Mouse (Mus musculus): ENCODE data around the gene Pqlc3. TPM values are rescaled to one million over a fixed set of nuclear protein-coding genes. Genes with fewer than 3 reads are reported as not detected.

Gene Pqlc3
- polyA plus RNA-seq, 1 experiment from 2014 or later, result 3.4 TPM

DNA sequence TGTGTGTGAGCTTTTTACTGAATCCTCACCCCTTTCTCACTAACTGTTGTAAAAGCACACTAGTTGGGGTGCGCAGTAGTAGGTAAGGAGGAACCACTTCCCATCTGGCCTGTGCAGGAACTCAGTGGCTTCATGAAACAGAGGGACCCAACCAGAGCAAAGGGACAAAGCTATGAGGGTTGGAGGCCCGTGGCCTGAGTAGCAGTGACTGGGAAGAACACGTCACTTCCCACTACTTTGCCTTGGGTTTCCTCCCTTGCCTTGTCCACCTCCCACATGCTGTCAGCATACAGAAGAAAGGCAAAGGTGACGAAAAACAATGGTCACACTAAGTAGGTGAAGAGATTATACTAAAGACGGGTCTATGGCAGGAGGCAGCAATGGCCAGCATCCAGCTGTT is 3.9 kb downstream of the Pqlc3 start:
- ATAC-seq (ENCODE audit: low FRiP score) (no peak), DNase-seq (ENCODE audit: low spot score) (no peak)
- Histone ChIP-seq H3K4me2 (replicated peaks; ENCODE audit: low read depth, low read length) (no peak overlapping the region), H3K27me3 (ENCODE audit: control insufficient read depth, insufficient read depth, low read length) (peaks cover 15% of the 10 kb centered on the region), H3K9me3 (ENCODE audit: control insufficient read depth, low read length) (no peaks in the 10 kb centered on the region), H3K4me1 (replicated peaks; ENCODE audit: control insufficient read depth, insufficient read depth, low read length) (0 out of 2 replicates have a peak, but pooled peaks cover 2% of the 10 kb centered on the region), H3K27ac (ENCODE audit: low read depth, low read length) (no peak overlapping the region), H3K4me3 (ENCODE audit: low read depth, low read length) (no peak overlapping the region), H3K36me3 (ENCODE audit: control insufficient read depth, insufficient read depth, low read length) (no peaks in the 10 kb centered on the region), H3K9ac (ENCODE audit: low read depth, low read length) (no peak overlapping the region)
- WGBS, result 90% methylated on average over 5 of the region's 5 CpGs

DNA sequence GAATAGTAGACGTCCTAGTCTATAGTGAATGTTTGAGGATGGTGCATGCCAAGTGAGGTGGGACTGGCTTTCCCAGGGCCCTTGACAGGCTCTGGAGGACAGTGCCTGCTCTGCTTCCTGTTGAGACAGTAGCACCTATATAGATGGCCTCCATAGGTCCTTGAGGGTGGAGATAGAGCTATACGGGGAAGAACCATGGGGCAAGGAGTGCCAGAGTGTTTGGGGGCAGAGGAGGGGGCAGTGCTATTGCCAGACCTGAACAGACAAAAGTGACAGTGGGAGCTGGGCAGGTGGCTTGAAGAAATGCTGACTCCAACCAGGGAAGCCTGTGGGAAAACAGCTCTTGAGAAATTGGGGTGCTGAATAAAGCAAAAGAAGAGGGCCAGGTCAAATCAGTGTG is 5.9 kb downstream of the Pqlc3 start:
- H3K27me3 ChIP-seq (ENCODE audit: control insufficient read depth, insufficient read depth, low read length), result peaks cover 10% of the 10 kb centered on the region
- H3K9me3 ChIP-seq (ENCODE audit: control insufficient read depth, low read length), result no peaks in the 10 kb centered on the region
- no peak overlapping the region for H3K4me2 ChIP-seq (replicated peaks; ENCODE audit: low read depth, low read length)
- no peak overlapping the region for H3K4me3 ChIP-seq (ENCODE audit: low read depth, low read length)
- DNase-seq (ENCODE audit: low spot score), result no peak
- ATAC-seq (ENCODE audit: low FRiP score), result no peak
- no peaks in the 10 kb centered on the region for H3K36me3 ChIP-seq (ENCODE audit: control insufficient read depth, insufficient read depth, low read length)
- H3K4me1 ChIP-seq (replicated peaks; ENCODE audit: control insufficient read depth, insufficient read depth, low read length), result no peaks in the 10 kb centered on the region
- no peak overlapping the region for H3K27ac ChIP-seq (ENCODE audit: low read depth, low read length)
- H3K9ac ChIP-seq (ENCODE audit: low read depth, low read length), result no peak overlapping the region
- WGBS, result 83% methylated on average over 2 of the region's 2 CpGs

DNA sequence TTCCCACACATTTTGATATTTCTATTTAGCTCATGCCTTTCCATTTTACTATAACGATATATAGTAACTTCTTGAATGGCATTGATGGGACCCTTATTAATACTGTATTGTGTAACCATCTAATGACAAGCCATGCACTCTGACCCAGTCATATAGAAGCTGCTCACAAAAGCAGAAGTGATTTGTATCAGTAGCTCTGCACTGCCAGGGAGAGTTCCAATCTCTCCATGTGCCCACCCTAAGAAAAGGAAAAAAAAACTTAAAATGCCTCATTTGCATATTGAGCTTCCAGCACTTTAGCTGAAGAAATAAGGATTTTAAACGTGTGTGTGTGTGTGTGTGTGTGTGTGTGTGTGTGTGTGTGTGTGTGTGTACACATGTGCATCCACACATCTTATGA is 7.9 kb downstream of the Pqlc3 start:
- no peak overlapping the region for H3K4me2 ChIP-seq (replicated peaks; ENCODE audit: low read depth, low read length)
- no peak overlapping the region for H3K4me3 ChIP-seq (ENCODE audit: low read depth, low read length)
- no peaks in the 10 kb centered on the region for H3K36me3 ChIP-seq (ENCODE audit: control insufficient read depth, insufficient read depth, low read length)
- no peak overlapping the region for H3K27ac ChIP-seq (ENCODE audit: low read depth, low read length)
- no peak overlapping the region for H3K9ac ChIP-seq (ENCODE audit: low read depth, low read length)
- H3K9me3 ChIP-seq (ENCODE audit: control insufficient read depth, low read length), result no peaks in the 10 kb centered on the region
- ATAC-seq (ENCODE audit: low FRiP score) (no peak), DNase-seq (ENCODE audit: low spot score) (no peak)
- WGBS, result 82% methylated on average over 2 of the region's 2 CpGs
- no peaks in the 10 kb centered on the region for H3K27me3 ChIP-seq (ENCODE audit: control insufficient read depth, insufficient read depth, low read length)
- no peaks in the 10 kb centered on the region for H3K4me1 ChIP-seq (replicated peaks; ENCODE audit: control insufficient read depth, insufficient read depth, low read length)

DNA sequence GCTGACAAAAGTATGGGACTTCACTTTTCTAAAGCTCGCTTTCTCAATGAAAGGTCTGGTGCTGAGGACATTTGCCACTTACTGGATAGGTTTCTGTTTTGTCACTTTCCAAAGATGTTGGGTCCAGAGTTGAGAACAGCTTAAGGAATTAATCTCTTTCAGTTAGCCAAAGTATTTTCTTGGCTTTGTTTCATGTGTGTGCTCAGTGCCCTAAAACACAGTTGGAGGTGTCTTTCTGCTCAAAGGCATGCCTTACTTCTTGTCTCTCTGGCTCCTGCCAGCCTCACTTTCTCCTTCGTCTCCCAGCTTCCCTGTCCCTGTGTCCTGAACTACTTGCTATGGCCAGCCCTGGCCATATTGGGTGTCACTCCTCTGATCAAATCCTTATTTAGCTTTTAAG is 8.8 kb downstream of the Pqlc3 start:
- H3K4me2 ChIP-seq (replicated peaks; ENCODE audit: low read depth, low read length), result no peak overlapping the region
- H3K4me3 ChIP-seq (ENCODE audit: low read depth, low read length), result no peak overlapping the region
- no peaks in the 10 kb centered on the region for H3K27me3 ChIP-seq (ENCODE audit: control insufficient read depth, insufficient read depth, low read length)
- no peak for DNase-seq (ENCODE audit: low spot score)
- H3K4me1 ChIP-seq (replicated peaks; ENCODE audit: control insufficient read depth, insufficient read depth, low read length), result no peaks in the 10 kb centered on the region
- no peaks in the 10 kb centered on the region for H3K9me3 ChIP-seq (ENCODE audit: control insufficient read depth, low read length)
- 93% methylated on average over 2 of the region's 2 CpGs for WGBS
- H3K36me3 ChIP-seq (ENCODE audit: control insufficient read depth, insufficient read depth, low read length), result no peaks in the 10 kb centered on the region
- no peak overlapping the region for H3K9ac ChIP-seq (ENCODE audit: low read depth, low read length)
- H3K27ac ChIP-seq (ENCODE audit: low read depth, low read length), result no peak overlapping the region
- ATAC-seq (ENCODE audit: low FRiP score), result no peak

DNA sequence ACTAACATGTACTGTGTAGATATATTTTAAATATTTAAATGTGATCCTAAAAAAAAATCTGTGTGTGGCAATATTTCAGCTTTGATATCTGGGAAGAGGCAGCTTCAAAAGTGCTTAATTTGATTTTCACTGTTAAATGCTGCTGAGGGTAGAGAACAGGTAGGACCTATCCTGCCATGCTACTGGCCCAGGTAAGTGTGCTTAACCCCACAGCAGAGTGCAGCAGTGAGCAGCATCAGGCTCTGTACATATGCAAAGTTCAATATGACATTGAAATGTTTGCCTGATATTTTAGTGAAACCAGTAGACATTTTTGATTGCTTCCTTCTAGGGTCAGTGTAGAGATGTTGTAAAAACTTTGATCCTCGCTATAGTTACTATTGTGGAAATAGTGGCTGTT is 14.4 kb downstream of the Pqlc3 start:
- H3K9ac ChIP-seq (ENCODE audit: low read depth, low read length), result no peak overlapping the region
- no peak overlapping the region for H3K27ac ChIP-seq (ENCODE audit: low read depth, low read length)
- H3K4me3 ChIP-seq (ENCODE audit: low read depth, low read length), result no peak overlapping the region
- no peak overlapping the region for H3K4me2 ChIP-seq (replicated peaks; ENCODE audit: low read depth, low read length)
- 95% methylated on average over 1 of the region's 1 CpGs for WGBS
- DNase-seq (ENCODE audit: low spot score) (no peak), ATAC-seq (ENCODE audit: low FRiP score) (no peak)
- H3K27me3 ChIP-seq (ENCODE audit: control insufficient read depth, insufficient read depth, low read length), result no peaks in the 10 kb centered on the region
- H3K4me1 ChIP-seq (replicated peaks; ENCODE audit: control insufficient read depth, insufficient read depth, low read length), result no peaks in the 10 kb centered on the region
- no peaks in the 10 kb centered on the region for H3K36me3 ChIP-seq (ENCODE audit: control insufficient read depth, insufficient read depth, low read length)
- H3K9me3 ChIP-seq (ENCODE audit: control insufficient read depth, low read length), result no peaks in the 10 kb centered on the region

DNA sequence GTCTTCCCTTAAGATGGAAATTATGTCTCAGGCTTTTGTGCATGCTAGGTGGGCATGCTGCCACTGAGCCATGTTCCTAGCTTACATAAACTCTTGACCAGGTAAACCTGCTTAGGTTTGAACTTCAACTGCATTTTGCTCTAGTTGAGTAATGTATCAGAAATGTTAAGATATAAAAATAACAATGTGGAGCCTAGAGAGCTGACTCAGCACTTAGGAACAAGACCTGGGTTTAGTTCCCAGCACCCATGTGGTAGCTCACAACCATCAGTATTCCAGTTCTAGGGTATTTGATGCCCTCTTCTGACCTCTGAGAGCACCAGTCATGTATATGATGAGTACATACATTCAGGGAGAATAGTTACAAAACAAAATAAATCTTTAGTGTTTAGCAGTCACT is 23.1 kb downstream of the Pqlc3 start:
- H3K9ac ChIP-seq (ENCODE audit: low read depth, low read length), result no peak overlapping the region

DNA sequence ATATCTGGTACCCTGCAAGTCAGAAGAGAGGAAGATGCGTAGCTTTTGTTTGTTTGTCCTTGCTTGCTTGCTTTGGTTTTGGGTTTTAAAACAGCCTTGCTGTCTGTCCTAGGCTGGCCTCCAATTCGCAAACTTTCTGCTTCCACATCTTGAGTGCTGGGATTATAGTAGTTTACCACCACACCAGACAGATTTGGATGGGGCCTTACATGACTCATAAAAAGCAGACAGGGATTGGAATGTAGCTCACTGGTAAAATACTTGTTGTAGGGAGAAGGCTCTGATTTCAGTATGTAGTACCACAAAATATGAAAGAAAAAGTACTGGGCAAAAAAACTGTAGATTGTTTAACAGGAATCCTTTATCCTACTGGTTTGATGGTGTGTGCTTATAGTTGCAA is 33.4 kb downstream of the Pqlc3 start:
- Histone ChIP-seq H3K27ac (ENCODE audit: low read depth, low read length) (no peak overlapping the region), H3K9ac (ENCODE audit: low read depth, low read length) (no peak overlapping the region), H3K36me3 (ENCODE audit: control insufficient read depth, insufficient read depth, low read length) (no peaks in the 10 kb centered on the region), H3K4me2 (replicated peaks; ENCODE audit: low read depth, low read length) (no peak overlapping the region), H3K4me3 (ENCODE audit: low read depth, low read length) (no peak overlapping the region), H3K27me3 (ENCODE audit: control insufficient read depth, insufficient read depth, low read length) (no peaks in the 10 kb centered on the region), H3K9me3 (ENCODE audit: control insufficient read depth, low read length) (no peaks in the 10 kb centered on the region), H3K4me1 (replicated peaks; ENCODE audit: control insufficient read depth, insufficient read depth, low read length) (no peaks in the 10 kb centered on the region)
- no peak for DNase-seq (ENCODE audit: low spot score)
- ATAC-seq (ENCODE audit: low FRiP score), result no peak
- 94% methylated on average over 2 of the region's 2 CpGs for WGBS

More for the DNA sequence above, 23.1 kb downstream of the Pqlc3 start:
- no peak overlapping the region for H3K4me2 ChIP-seq (replicated peaks; ENCODE audit: low read depth, low read length)
- no peak for ATAC-seq (ENCODE audit: low FRiP score)
- no peaks in the 10 kb centered on the region for H3K4me1 ChIP-seq (replicated peaks; ENCODE audit: control insufficient read depth, insufficient read depth, low read length)
- H3K9me3 ChIP-seq (ENCODE audit: control insufficient read depth, low read length), result no peaks in the 10 kb centered on the region
- no peak overlapping the region for H3K27ac ChIP-seq (ENCODE audit: low read depth, low read length)
- no peak for DNase-seq (ENCODE audit: low spot score)
- no peaks in the 10 kb centered on the region for H3K27me3 ChIP-seq (ENCODE audit: control insufficient read depth, insufficient read depth, low read length)
- no peak overlapping the region for H3K4me3 ChIP-seq (ENCODE audit: low read depth, low read length)
- peaks cover 13% of the 10 kb centered on the region; the same call in 1 of the 2 replicates for H3K36me3 ChIP-seq (ENCODE audit: control insufficient read depth, insufficient read depth, low read length)

DNA sequence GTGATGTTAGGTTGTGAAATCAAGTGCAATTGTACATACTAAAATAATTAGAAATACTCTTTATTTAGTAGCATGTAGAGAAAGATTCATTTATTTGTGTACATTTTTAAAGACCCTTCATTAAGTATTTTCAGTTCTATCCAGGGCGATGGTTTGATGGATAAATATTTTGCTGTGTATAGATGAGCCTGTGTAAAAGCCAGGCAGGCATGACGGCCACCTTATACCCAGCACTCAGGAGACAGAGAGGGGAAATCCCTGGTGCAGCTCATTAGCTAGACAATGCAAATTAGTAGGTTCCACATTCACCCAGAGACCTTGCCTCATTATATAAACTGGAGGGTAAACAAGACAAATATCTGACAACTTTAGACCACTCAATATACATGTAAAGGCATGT is 36.9 kb downstream of the Pqlc3 start:
- Histone ChIP-seq H3K27ac (ENCODE audit: low read depth, low read length) (no peak overlapping the region), H3K4me2 (replicated peaks; ENCODE audit: low read depth, low read length) (no peak overlapping the region), H3K36me3 (ENCODE audit: control insufficient read depth, insufficient read depth, low read length) (no peaks in the 10 kb centered on the region), H3K9ac (ENCODE audit: low read depth, low read length) (no peak overlapping the region), H3K27me3 (ENCODE audit: control insufficient read depth, insufficient read depth, low read length) (no peaks in the 10 kb centered on the region), H3K4me1 (replicated peaks; ENCODE audit: control insufficient read depth, insufficient read depth, low read length) (no peaks in the 10 kb centered on the region), H3K4me3 (ENCODE audit: low read depth, low read length) (no peak overlapping the region), H3K9me3 (ENCODE audit: control insufficient read depth, low read length) (no peaks in the 10 kb centered on the region)
- no peak for DNase-seq (ENCODE audit: low spot score)
- ATAC-seq (ENCODE audit: low FRiP score), result no peak
- WGBS, result 81% methylated on average over 2 of the region's 2 CpGs

DNA sequence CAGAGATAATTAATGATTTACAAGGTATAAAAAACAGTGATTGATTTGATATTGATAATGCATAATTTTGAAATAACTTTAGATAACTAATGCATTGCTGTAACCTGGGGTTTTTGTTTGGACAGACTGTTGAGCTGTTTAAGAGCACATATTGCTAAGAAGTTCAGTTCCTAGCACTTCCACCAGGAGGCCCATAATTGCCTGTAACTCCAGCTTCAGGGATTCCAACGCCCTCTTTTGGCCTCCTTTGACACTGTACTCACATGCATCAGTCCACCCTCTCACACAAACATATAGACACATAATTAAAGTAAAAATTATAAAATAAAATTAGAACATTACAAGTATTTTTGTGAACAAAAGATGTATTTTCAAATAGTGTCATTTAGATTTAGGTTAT is 41.4 kb downstream of the Pqlc3 start:
- Histone ChIP-seq H3K36me3 (ENCODE audit: control insufficient read depth, insufficient read depth, low read length) (no peaks in the 10 kb centered on the region), H3K9me3 (ENCODE audit: control insufficient read depth, low read length) (no peaks in the 10 kb centered on the region), H3K4me1 (replicated peaks; ENCODE audit: control insufficient read depth, insufficient read depth, low read length) (no peaks in the 10 kb centered on the region), H3K4me3 (ENCODE audit: low read depth, low read length) (no peak overlapping the region), H3K27ac (ENCODE audit: low read depth, low read length) (no peak overlapping the region), H3K27me3 (ENCODE audit: control insufficient read depth, insufficient read depth, low read length) (no peaks in the 10 kb centered on the region), H3K9ac (ENCODE audit: low read depth, low read length) (no peak overlapping the region), H3K4me2 (replicated peaks; ENCODE audit: low read depth, low read length) (no peak overlapping the region)
- peak; percentile 41 for DNase-seq (ENCODE audit: low spot score)
- ATAC-seq (ENCODE audit: low FRiP score), result no peak
- WGBS, result 69% methylated on average over 1 of the region's 1 CpGs
